Comparison of ENCODE assay signal across 17 mouse cellular contexts in the genomic region with DNA sequence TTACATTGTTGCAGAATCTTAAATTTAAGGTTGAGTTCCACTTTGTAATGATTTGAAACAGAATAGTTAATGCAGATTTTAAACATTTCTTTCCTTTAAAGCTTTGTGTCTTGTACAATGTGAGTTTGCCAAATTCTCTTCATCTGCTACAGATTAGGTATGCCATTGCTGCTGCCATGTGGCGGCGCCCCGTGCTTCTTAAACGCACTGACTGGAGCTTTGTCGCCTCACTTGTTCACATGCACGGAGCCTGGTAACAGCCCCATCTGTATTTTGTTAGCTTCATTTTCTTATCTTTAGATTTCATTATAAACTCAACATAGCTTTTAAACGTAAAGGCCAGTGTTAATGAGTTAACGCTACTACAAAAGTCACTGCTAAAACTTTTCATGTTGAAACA. TPM values are rescaled to one million over a fixed set of nuclear protein-coding genes. Genes with fewer than 3 reads are reported as not detected.
DNase-seq lines count a peak whose midpoint lies in the region.
"Had no signal": no experiment of that assay in that cellular context is flagged by ENCODE, and none has a peak within 500 bp of the region (broad histone marks: within the 10 kb centered on the region; RNA-seq: fewer than 3 reads in every experiment).

No protein-coding gene starts in this region.

- peak; percentile 33 for DNase-seq in layer of hippocampus, adult 9-11 months
- DNase-seq in layer of hippocampus, adult 9-10 months (ENCODE audit: low spot score): no peak
- peak; percentile 47 for DNase-seq in embryo, embryonic 11 days
- peak; percentile 31 for DNase-seq in hindlimb bud, embryonic 11.5 days (ENCODE audit: extremely low spot score, low read depth, low spot score)
- DNase-seq in frontal cortex, postnatal 25 days (ENCODE audit: low spot score in 2 of 2): no peak
- DNase-seq in left cerebral cortex, postnatal 10 days (ENCODE audit: extremely low spot score in 1 of 2, low spot score in 2 of 2): no peak
- DNase-seq in ovary, postnatal 10 days (ENCODE audit: low spot score): no peak
- DNase-seq: adrenal gland, postnatal 36 days; B cell, adult 2 months; cerebellum, adult 11-12 months; gastrocnemius, postnatal 10 days; heart, adult 18-20 months; heart, postnatal 10 days; lung, adult 18-20 months; lung, postnatal 10 days; right cerebral cortex, postnatal 14 days; thymus, postnatal 14 days had no signal

- intact Hi-C loops in left cerebral cortex, postnatal 10 days (cut with DNase I): no loop called here

RNA-seq across cellular contexts. Expression of a gene that starts 25.7 kb away (rescaled TPM):
- 100 to 1,000 TPM; 151 to 153 TPM for total RNA-seq in left cerebral cortex, postnatal 10 days (2021)

Comparison
In these comparisons a context has a peak if more than half of its experiments do, and no peak if none do; other contexts are left out.
1. DNase-seq: peak in layer of hippocampus, adult 9-11 months (single experiment), embryo, embryonic 11 days (single experiment) and hindlimb bud, embryonic 11.5 days (single experiment); none in layer of hippocampus, adult 9-10 months (single experiment), frontal cortex, postnatal 25 days (0 of 2), left cerebral cortex, postnatal 10 days (0 of 2) and ovary, postnatal 10 days (single experiment).